Mouse (Mus musculus) ES-Bruce4 (cell line): Measurements from ENCODE around the gene Otoa.

Experiments used
- CTCF ChIP-seq: IDR thresholded peaks from one replicate; pipeline ENCODE4 v1.8.1; 2011; ENCODE audit warnings: low read depth, low read length
- EP300 ChIP-seq: IDR thresholded peaks from 2 replicates; pipeline ENCODE4 v1.6.1; 2011; ENCODE audit warnings: low read depth, low read length; ENCODE audit not compliant: insufficient read depth
- POLR2A ChIP-seq: IDR thresholded peaks from one replicate; pipeline ENCODE4 v1.8.1; 2011; ENCODE audit warnings: low read length; ENCODE audit not compliant: insufficient read depth

GRCm38 (mm10) chr7:121064309-121064708, 17.1 kb upstream of the Otoa start:
- TF ChIP-seq CTCF (no peak), POLR2A (no peak), EP300 (no peak)
